Mouse (Mus musculus): ENCODE data around the gene Hdac4. TPM values are rescaled to one million over a fixed set of nuclear protein-coding genes. Genes with fewer than 3 reads are reported as not detected.

Hdac4 gene
- polyA plus RNA-seq, 1 experiment from 2014 or later: 10.1 TPM

GRCm38 (mm10) chr1:92108556-92108955 is 86.9 kb downstream of the Hdac4 start:
- Histone ChIP-seq H3K4me1 (replicated peaks) (peaks cover 54% of the 10 kb centered on the region), H3K27me3 (replicated peaks) (no peaks in the 10 kb centered on the region), H3K36me3 (no peaks in the 10 kb centered on the region), H3K9ac (no peak overlapping the region), H3K4me3 (no peak overlapping the region), H3K4me2 (no peak overlapping the region), H3K27ac (ENCODE audit: poor library complexity, severe bottlenecking) (no peak overlapping the region; the same call in 1 of the 2 replicates), H3K9me3 (replicated peaks) (no peaks in the 10 kb centered on the region)
- WGBS: 53% methylated on average over 2 of the region's 2 CpGs
- no peak for ATAC-seq (ENCODE audit: insufficient number of reproducible peaks, low FRiP score)

GRCm38 (mm10) chr1:92107996-92108395 is 87.5 kb downstream of the Hdac4 start:
- WGBS: 96% methylated on average over 2 of the region's 2 CpGs
- H3K4me2 ChIP-seq: no peak overlapping the region
- no peak overlapping the region for H3K4me3 ChIP-seq
- H3K27me3 ChIP-seq (replicated peaks): no peaks in the 10 kb centered on the region
- H3K9me3 ChIP-seq (replicated peaks): no peaks in the 10 kb centered on the region
- H3K4me1 ChIP-seq (replicated peaks): peaks cover 54% of the 10 kb centered on the region
- no peak for ATAC-seq (ENCODE audit: insufficient number of reproducible peaks, low FRiP score)
- no peaks in the 10 kb centered on the region for H3K36me3 ChIP-seq
- H3K27ac ChIP-seq (ENCODE audit: poor library complexity, severe bottlenecking): no peak overlapping the region
- H3K9ac ChIP-seq: no peak overlapping the region

GRCm38 (mm10) chr1:92107521-92107920 is 88.0 kb downstream of the Hdac4 start:
- Histone ChIP-seq H3K4me1 (replicated peaks) (peaks cover 54% of the 10 kb centered on the region), H3K36me3 (no peaks in the 10 kb centered on the region), H3K27ac (ENCODE audit: poor library complexity, severe bottlenecking) (no peak overlapping the region), H3K9ac (no peak overlapping the region), H3K9me3 (replicated peaks) (no peaks in the 10 kb centered on the region), H3K27me3 (replicated peaks) (no peaks in the 10 kb centered on the region), H3K4me3 (no peak overlapping the region), H3K4me2 (no peak overlapping the region)
- ATAC-seq (ENCODE audit: insufficient number of reproducible peaks, low FRiP score): no peak
- 71% methylated on average over 2 of the region's 2 CpGs for WGBS

DNA sequence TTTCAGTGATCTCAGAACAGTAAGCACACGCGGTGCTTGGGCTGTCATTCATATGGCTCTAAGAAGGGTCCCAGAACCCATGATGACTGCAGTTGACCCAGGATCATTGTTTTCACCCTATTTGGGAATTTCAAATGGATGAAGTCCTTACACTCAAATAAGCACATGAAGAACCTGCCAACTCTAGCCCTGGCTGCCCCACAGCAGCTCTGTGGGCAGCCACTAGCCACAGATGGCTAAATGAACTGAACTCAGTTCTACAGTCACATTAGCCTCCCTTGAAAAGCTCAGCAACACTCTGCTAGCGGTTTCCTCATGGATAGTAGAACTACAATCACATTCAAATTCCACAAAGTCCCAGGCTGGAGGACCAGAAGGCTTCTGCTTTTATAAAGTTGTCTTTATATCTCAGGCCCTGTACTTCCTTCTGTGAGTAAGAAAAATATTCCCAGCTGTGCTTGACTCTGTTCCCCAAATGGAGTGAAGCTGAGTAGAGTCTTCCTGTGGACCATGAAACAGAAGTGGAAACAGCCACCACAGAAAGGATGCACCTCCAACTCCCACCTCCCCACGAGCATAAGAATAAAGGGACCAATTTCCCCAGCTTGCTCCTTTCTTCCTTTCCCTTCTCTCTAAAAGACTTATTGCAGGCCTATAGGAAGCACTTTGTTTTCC is 88.9 kb downstream of the Hdac4 start:
- no peak overlapping the region for H3K9ac ChIP-seq
- H3K4me1 ChIP-seq (replicated peaks): peaks cover 56% of the 10 kb centered on the region
- no peak overlapping the region for H3K4me3 ChIP-seq
- WGBS: 77% methylated on average over 4 of the region's 4 CpGs
- H3K9me3 ChIP-seq (replicated peaks): no peaks in the 10 kb centered on the region
- H3K27ac ChIP-seq (ENCODE audit: poor library complexity, severe bottlenecking): no peak overlapping the region
- no peak for ATAC-seq (ENCODE audit: insufficient number of reproducible peaks, low FRiP score)
- H3K36me3 ChIP-seq: no peaks in the 10 kb centered on the region
- H3K27me3 ChIP-seq (replicated peaks): no peaks in the 10 kb centered on the region
- no peak overlapping the region for H3K4me2 ChIP-seq

- no peak overlapping the region for H3K27ac ChIP-seq (ENCODE audit: poor library complexity, severe bottlenecking)
- H3K4me3 ChIP-seq: no peak overlapping the region
- H3K4me2 ChIP-seq: no peak overlapping the region
- ATAC-seq (ENCODE audit: insufficient number of reproducible peaks, low FRiP score): no peak
- WGBS: 79% methylated on average over 3 of the region's 3 CpGs
- no peaks in the 10 kb centered on the region for H3K9me3 ChIP-seq (replicated peaks)
- H3K9ac ChIP-seq: no peak overlapping the region
- no peaks in the 10 kb centered on the region for H3K36me3 ChIP-seq
- peaks cover 63% of the 10 kb centered on the region for H3K4me1 ChIP-seq (replicated peaks)
- no peaks in the 10 kb centered on the region for H3K27me3 ChIP-seq (replicated peaks)
Observed at GRCm38 (mm10) chr1:92104718-92105117, 90.8 kb downstream of the Hdac4 start.

GRCm38 (mm10) chr1:92103971-92104370 is 91.5 kb downstream of the Hdac4 start:
- no peak for ATAC-seq (ENCODE audit: insufficient number of reproducible peaks, low FRiP score)

GRCm38 (mm10) chr1:92103377-92103776 is 92.1 kb downstream of the Hdac4 start:
- H3K4me2 ChIP-seq: no peak overlapping the region
- no peak overlapping the region for H3K4me3 ChIP-seq
- H3K27ac ChIP-seq (ENCODE audit: poor library complexity, severe bottlenecking): no peak overlapping the region
- H3K36me3 ChIP-seq: no peaks in the 10 kb centered on the region
- 55% methylated on average over 3 of the region's 3 CpGs for WGBS
- H3K9ac ChIP-seq: no peak overlapping the region
- no peaks in the 10 kb centered on the region for H3K9me3 ChIP-seq (replicated peaks)
- ATAC-seq (ENCODE audit: insufficient number of reproducible peaks, low FRiP score): no peak
- H3K4me1 ChIP-seq (replicated peaks): peaks cover 62% of the 10 kb centered on the region
- no peaks in the 10 kb centered on the region for H3K27me3 ChIP-seq (replicated peaks)

More at GRCm38 (mm10) chr1:92103971-92104370, 91.5 kb downstream of the Hdac4 start:
- no peaks in the 10 kb centered on the region for H3K27me3 ChIP-seq (replicated peaks)
- no peak overlapping the region for H3K4me3 ChIP-seq
- H3K27ac ChIP-seq (ENCODE audit: poor library complexity, severe bottlenecking): no peak overlapping the region
- H3K4me1 ChIP-seq (replicated peaks): peaks cover 68% of the 10 kb centered on the region
- no peak overlapping the region for H3K4me2 ChIP-seq
- no peaks in the 10 kb centered on the region for H3K36me3 ChIP-seq
- H3K9me3 ChIP-seq (replicated peaks): no peaks in the 10 kb centered on the region
- no peak overlapping the region for H3K9ac ChIP-seq

DNA sequence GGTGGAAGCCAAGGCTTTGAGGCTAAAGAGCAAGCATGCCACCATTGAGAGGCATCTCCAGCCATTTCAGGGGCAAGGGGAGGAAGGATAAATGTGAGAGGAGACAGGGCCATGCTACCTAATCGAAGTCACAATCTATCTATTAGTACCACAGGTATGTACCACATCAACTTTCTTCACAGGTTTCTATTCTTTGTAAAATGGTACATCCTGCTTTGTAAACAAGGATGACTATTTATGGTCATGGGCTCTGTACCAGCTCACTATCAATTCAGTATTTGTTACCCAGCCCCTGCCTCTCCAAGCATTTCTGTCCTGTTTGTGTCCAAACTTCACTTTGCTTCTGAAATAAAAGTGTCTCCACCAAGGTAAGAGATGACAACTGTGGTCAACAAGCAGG is 92.7 kb downstream of the Hdac4 start:
- Histone ChIP-seq H3K4me3 (no peak overlapping the region), H3K4me1 (replicated peaks) (peaks cover 57% of the 10 kb centered on the region)

DNA sequence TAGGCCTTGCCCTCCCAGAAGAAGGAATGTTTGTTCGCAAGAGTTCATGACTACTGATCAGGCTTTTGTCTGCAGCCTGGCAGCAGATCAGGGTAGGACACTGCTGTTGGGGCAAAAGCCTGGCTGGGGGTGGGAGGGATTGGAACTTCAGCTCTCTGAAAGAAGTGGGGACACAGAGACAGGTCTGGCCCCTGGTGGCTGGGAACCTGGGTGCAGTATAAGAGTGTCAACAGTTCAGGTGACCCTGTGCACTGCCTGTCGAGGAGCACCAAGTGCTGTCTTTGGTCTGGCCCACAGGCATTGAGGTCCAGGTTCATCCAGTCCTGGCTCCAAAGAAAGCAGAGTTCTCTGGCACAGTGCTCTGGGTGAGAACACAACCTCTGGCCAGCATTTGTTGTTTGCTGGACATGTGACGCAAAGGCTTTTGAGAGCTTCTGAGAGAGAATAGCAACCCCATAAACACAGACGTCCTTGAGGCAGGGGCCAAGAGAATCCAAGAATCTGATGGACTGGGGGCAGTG is 95.1 kb downstream of the Hdac4 start:
- H3K4me1 ChIP-seq (replicated peaks): peaks cover 40% of the 10 kb centered on the region
- WGBS: 60% methylated on average over 4 of the region's 4 CpGs
- no peaks in the 10 kb centered on the region for H3K27me3 ChIP-seq (replicated peaks)
- no peaks in the 10 kb centered on the region for H3K36me3 ChIP-seq
- no peak overlapping the region for H3K4me3 ChIP-seq
- H3K9me3 ChIP-seq (replicated peaks): no peaks in the 10 kb centered on the region
- no peak for ATAC-seq (ENCODE audit: insufficient number of reproducible peaks, low FRiP score)
- no peak overlapping the region for H3K4me2 ChIP-seq
- no peak overlapping the region for H3K27ac ChIP-seq (ENCODE audit: poor library complexity, severe bottlenecking)
- H3K9ac ChIP-seq: no peak overlapping the region

More for the DNA sequence above, 92.7 kb downstream of the Hdac4 start:
- Histone ChIP-seq H3K27me3 (replicated peaks) (no peaks in the 10 kb centered on the region), H3K4me2 (no peak overlapping the region), H3K27ac (ENCODE audit: poor library complexity, severe bottlenecking) (no peak overlapping the region), H3K9ac (no peak overlapping the region), H3K9me3 (replicated peaks) (no peaks in the 10 kb centered on the region), H3K36me3 (no peaks in the 10 kb centered on the region)
- no peak for ATAC-seq (ENCODE audit: insufficient number of reproducible peaks, low FRiP score)
- WGBS: 90% methylated on average over 1 of the region's 1 CpGs

- H3K27ac ChIP-seq (ENCODE audit: poor library complexity, severe bottlenecking): no peak overlapping the region
- H3K4me1 ChIP-seq (replicated peaks): peaks cover 40% of the 10 kb centered on the region
- H3K9me3 ChIP-seq (replicated peaks): no peaks in the 10 kb centered on the region
- H3K27me3 ChIP-seq (replicated peaks): no peaks in the 10 kb centered on the region
- no peaks in the 10 kb centered on the region for H3K36me3 ChIP-seq
- no peak for ATAC-seq (ENCODE audit: insufficient number of reproducible peaks, low FRiP score)
- H3K9ac ChIP-seq: no peak overlapping the region
- no peak overlapping the region for H3K4me3 ChIP-seq
- H3K4me2 ChIP-seq: no peak overlapping the region
- WGBS: 79% methylated on average over 4 of the region's 4 CpGs
Observed at GRCm38 (mm10) chr1:92099964-92100363, 95.5 kb downstream of the Hdac4 start.

- H3K4me3 ChIP-seq: no peak overlapping the region
- H3K27me3 ChIP-seq (replicated peaks): no peaks in the 10 kb centered on the region
- H3K4me2 ChIP-seq: no peak overlapping the region
- H3K9ac ChIP-seq: no peak overlapping the region
- no peak overlapping the region for H3K27ac ChIP-seq (ENCODE audit: poor library complexity, severe bottlenecking)
- 43% methylated on average over 4 of the region's 4 CpGs for WGBS
- H3K36me3 ChIP-seq: no peaks in the 10 kb centered on the region
- no peak for ATAC-seq (ENCODE audit: insufficient number of reproducible peaks, low FRiP score)
- H3K4me1 ChIP-seq (replicated peaks): peaks cover 40% of the 10 kb centered on the region
- no peaks in the 10 kb centered on the region for H3K9me3 ChIP-seq (replicated peaks)
Observed at GRCm38 (mm10) chr1:92099502-92099901, 96.0 kb downstream of the Hdac4 start.

DNA sequence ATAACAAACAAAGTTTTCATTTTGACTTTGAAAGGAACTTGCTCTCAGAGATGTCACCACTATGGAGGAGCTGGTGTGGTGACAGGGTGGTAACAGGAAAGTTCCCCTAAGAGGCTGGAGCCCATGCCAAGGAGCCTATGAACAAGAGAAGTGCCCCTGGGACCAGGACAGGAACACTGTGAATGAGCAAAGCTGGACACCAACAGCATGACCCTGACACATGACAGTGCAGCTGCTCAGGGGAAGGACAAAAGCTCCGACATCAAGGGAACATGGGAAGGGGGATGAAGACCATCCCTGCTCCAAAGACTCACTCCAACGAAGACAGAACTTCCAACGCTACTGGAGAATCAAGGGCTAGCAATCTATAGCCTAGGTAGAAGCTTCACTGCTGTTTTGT is 97.0 kb downstream of the Hdac4 start:
- 77% methylated on average over 3 of the region's 3 CpGs for WGBS
- ATAC-seq (ENCODE audit: insufficient number of reproducible peaks, low FRiP score): no peak
- no peak overlapping the region for H3K27ac ChIP-seq (ENCODE audit: poor library complexity, severe bottlenecking)

More for the DNA sequence above, 97.0 kb downstream of the Hdac4 start:
- H3K4me1 ChIP-seq (replicated peaks): peaks cover 37% of the 10 kb centered on the region
- no peak overlapping the region for H3K4me2 ChIP-seq
- H3K27me3 ChIP-seq (replicated peaks): no peaks in the 10 kb centered on the region
- H3K36me3 ChIP-seq: no peaks in the 10 kb centered on the region
- H3K4me3 ChIP-seq: no peak overlapping the region
- H3K9me3 ChIP-seq (replicated peaks): no peaks in the 10 kb centered on the region
- no peak overlapping the region for H3K9ac ChIP-seq
